Mouse (Mus musculus): ENCODE measurements at regions not wholly inside any gene's neighbourhood (a gene's known extent, or its start where the extent isn't known, plus 50 kb on each side); places are given as distances from the start of the nearest gene placed in this dataset.
A peak's percentile ranks its signal among the peaks of the same experiment; 100 is the strongest.

DNA sequence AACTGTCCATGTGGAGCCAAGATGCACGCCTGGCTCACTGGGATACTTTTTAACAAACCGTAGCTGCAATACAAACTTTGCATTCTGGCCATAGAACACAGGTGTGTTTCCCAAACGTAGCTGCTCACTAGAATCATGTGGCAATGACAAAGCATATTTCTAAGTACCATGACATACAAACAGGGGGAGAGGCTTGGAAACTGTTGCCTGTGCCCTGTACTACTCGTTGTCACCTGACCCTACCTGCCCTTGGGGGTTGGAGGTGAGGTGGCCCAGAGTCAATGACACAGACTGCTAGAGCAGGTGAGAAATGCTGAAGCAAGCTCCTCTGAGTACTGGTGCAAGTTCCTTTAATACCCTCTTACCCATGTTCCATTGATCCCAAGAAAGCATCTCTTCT, 64.3 kb upstream of the Map4k3 start:
- no peak for DNase-seq (ENCODE audit: low spot score)
- no peak for ATAC-seq
- Histone ChIP-seq H3K4me3 (ENCODE audit: low read depth, low read length) (no peak overlapping the region), H3K4me1 (ENCODE audit: control insufficient read depth, insufficient read depth, low read length) (no peaks in the 10 kb centered on the region), H3K27me3 (replicated peaks; ENCODE audit: control insufficient read depth, insufficient read depth, low read length) (no peaks in the 10 kb centered on the region), H3K9me3 (replicated peaks; ENCODE audit: control insufficient read depth, low read length) (no peaks in the 10 kb centered on the region), H3K36me3 (ENCODE audit: control insufficient read depth, insufficient read depth, low read length) (no peaks in the 10 kb centered on the region), H3K4me2 (ENCODE audit: low read length) (no peak overlapping the region), H3K27ac (ENCODE audit: low read depth, low read length) (no peak overlapping the region), H3K9ac (ENCODE audit: low read length) (no peak overlapping the region)
- 93% methylated on average over 4 of the region's 4 CpGs for WGBS

DNA sequence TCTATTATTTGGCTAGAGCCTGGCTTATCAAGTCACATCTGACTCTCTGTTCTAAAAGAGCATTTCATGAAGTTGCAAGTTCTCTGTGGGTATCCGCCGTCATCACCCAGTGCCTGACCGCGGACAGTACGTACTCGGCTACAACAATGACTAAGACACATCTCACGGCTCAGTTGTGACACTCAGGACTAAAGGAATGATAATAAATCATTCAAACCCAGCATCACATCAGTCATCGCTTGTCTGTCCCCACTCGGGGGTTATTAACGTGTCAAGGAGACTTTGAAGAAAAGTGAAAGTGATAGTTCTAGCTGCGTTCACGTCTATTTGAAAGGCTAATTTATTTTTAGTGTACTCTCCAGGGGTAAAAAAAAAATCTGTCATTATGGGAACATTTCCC, 61.4 kb upstream of the Map4k3 start:
- no peak overlapping the region for H3K4me3 ChIP-seq (ENCODE audit: low read depth, low read length)
- H3K9ac ChIP-seq (ENCODE audit: low read length), result no peak overlapping the region
- H3K4me1 ChIP-seq (ENCODE audit: control insufficient read depth, insufficient read depth, low read length), result no peaks in the 10 kb centered on the region
- ATAC-seq (no peak), DNase-seq (ENCODE audit: low spot score) (peak; percentile 13)
- H3K4me2 ChIP-seq (ENCODE audit: low read length), result no peak overlapping the region
- H3K27ac ChIP-seq (ENCODE audit: low read depth, low read length), result no peak overlapping the region
- WGBS, result 75% methylated on average over 12 of the region's 12 CpGs
- H3K27me3 ChIP-seq (replicated peaks; ENCODE audit: control insufficient read depth, insufficient read depth, low read length), result no peaks in the 10 kb centered on the region
- no peaks in the 10 kb centered on the region for H3K9me3 ChIP-seq (replicated peaks; ENCODE audit: control insufficient read depth, low read length)
- H3K36me3 ChIP-seq (ENCODE audit: control insufficient read depth, insufficient read depth, low read length), result no peaks in the 10 kb centered on the region

DNA sequence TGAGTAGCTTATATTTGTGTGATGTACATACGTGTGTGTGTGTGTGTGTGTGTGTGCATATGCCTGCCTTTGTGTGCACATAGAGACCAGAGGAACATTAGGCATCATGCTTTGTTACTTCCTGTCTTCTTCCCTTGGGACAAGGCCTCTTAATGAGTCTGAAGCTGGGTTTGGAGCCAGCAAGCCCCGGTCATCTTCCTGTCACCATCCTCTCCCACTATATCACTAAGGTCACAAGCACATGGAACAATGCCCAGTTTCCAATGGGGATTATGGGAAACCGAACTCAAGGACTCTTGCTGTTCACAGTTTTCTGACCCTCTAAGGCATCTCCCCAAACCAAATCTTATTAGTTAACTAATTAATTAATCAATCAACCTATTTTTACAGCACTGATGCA, 60.7 kb upstream of the Map4k3 start:
- Histone ChIP-seq H3K27ac (ENCODE audit: low read depth, low read length) (no peak overlapping the region), H3K4me3 (ENCODE audit: low read depth, low read length) (no peak overlapping the region), H3K9ac (ENCODE audit: low read length) (no peak overlapping the region), H3K27me3 (replicated peaks; ENCODE audit: control insufficient read depth, insufficient read depth, low read length) (no peaks in the 10 kb centered on the region), H3K4me2 (ENCODE audit: low read length) (no peak overlapping the region), H3K36me3 (ENCODE audit: control insufficient read depth, insufficient read depth, low read length) (no peaks in the 10 kb centered on the region), H3K4me1 (ENCODE audit: control insufficient read depth, insufficient read depth, low read length) (no peaks in the 10 kb centered on the region), H3K9me3 (replicated peaks; ENCODE audit: control insufficient read depth, low read length) (no peaks in the 10 kb centered on the region)
- 90% methylated on average over 3 of the region's 3 CpGs for WGBS
- DNase-seq (ENCODE audit: low spot score) (no peak), ATAC-seq (no peak)

GRCm38 (mm10) chr17:80786858-80787257, 58.6 kb upstream of the Map4k3 start:
- 82% methylated on average over 2 of the region's 2 CpGs for WGBS
- no peaks in the 10 kb centered on the region for H3K9me3 ChIP-seq (replicated peaks; ENCODE audit: control insufficient read depth, low read length)
- no peaks in the 10 kb centered on the region for H3K36me3 ChIP-seq (ENCODE audit: control insufficient read depth, insufficient read depth, low read length)
- no peak overlapping the region for H3K27ac ChIP-seq (ENCODE audit: low read depth, low read length)
- no peak overlapping the region for H3K9ac ChIP-seq (ENCODE audit: low read length)
- ATAC-seq (no peak), DNase-seq (ENCODE audit: low spot score) (no peak)
- H3K4me3 ChIP-seq (ENCODE audit: low read depth, low read length), result no peak overlapping the region
- H3K4me1 ChIP-seq (ENCODE audit: control insufficient read depth, insufficient read depth, low read length), result no peaks in the 10 kb centered on the region
- no peaks in the 10 kb centered on the region for H3K27me3 ChIP-seq (replicated peaks; ENCODE audit: control insufficient read depth, insufficient read depth, low read length)
- no peak overlapping the region for H3K4me2 ChIP-seq (ENCODE audit: low read length)

DNA sequence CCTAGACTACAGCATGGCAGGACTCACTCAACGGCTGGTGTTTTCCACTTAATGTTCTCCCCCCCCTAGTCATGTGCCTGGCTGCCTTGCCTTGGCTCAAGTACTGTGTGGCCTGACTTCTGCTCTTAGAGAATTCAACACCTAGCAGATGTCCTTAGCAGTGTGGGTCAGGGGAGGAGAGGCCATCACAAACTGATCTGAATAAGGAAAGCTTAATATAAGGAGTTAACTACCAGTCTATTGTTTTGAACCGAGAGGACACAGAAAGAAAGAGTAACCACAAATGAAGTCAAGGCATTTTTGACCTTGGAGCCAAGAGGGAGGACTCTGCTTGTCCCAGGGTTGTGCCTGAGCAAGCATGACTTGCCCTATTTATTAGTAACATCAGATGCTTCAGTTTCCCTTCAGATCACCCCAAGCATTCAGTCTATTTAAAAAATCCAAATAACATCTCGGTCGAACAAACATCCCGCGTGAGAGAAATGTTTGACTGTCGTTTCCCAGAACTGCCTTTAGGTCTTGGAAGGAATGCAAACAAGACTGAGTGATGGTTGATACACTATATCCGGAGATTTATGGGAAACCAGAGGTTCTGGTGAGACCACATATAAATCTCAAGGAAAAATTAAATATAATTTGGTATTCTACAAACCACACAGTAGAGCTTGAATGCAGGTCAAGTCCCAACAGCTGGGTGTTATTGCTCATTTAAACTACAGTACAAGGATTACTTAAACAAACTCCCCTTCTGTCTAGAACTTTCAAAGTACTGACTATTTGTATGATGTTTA, 58.0 kb upstream of the Map4k3 start:
- Histone ChIP-seq H3K27me3 (replicated peaks; ENCODE audit: control insufficient read depth, insufficient read depth, low read length) (no peaks in the 10 kb centered on the region), H3K4me2 (ENCODE audit: low read length) (no peak overlapping the region), H3K9ac (ENCODE audit: low read length) (no peak overlapping the region), H3K27ac (ENCODE audit: low read depth, low read length) (no peak overlapping the region), H3K36me3 (ENCODE audit: control insufficient read depth, insufficient read depth, low read length) (no peaks in the 10 kb centered on the region), H3K9me3 (replicated peaks; ENCODE audit: control insufficient read depth, low read length) (no peaks in the 10 kb centered on the region), H3K4me3 (ENCODE audit: low read depth, low read length) (no peak overlapping the region), H3K4me1 (ENCODE audit: control insufficient read depth, insufficient read depth, low read length) (no peaks in the 10 kb centered on the region)
- 83% methylated on average over 8 of the region's 8 CpGs for WGBS
- DNase-seq (ENCODE audit: low spot score) (no peak), ATAC-seq (no peak)

- ATAC-seq (no peak), DNase-seq (ENCODE audit: low spot score) (no peak)
- Histone ChIP-seq H3K4me2 (ENCODE audit: low read length) (no peak overlapping the region), H3K9me3 (replicated peaks; ENCODE audit: control insufficient read depth, low read length) (no peaks in the 10 kb centered on the region), H3K27me3 (replicated peaks; ENCODE audit: control insufficient read depth, insufficient read depth, low read length) (no peaks in the 10 kb centered on the region), H3K27ac (ENCODE audit: low read depth, low read length) (no peak overlapping the region), H3K4me3 (ENCODE audit: low read depth, low read length) (no peak overlapping the region), H3K36me3 (ENCODE audit: control insufficient read depth, insufficient read depth, low read length) (no peaks in the 10 kb centered on the region), H3K4me1 (ENCODE audit: control insufficient read depth, insufficient read depth, low read length) (no peaks in the 10 kb centered on the region), H3K9ac (ENCODE audit: low read length) (no peak overlapping the region)
- 51% methylated on average over 8 of the region's 8 CpGs for WGBS
These were observed 57.2 kb upstream of the Map4k3 start for GRCm38 (mm10) chr17:80785476-80785875.

DNA sequence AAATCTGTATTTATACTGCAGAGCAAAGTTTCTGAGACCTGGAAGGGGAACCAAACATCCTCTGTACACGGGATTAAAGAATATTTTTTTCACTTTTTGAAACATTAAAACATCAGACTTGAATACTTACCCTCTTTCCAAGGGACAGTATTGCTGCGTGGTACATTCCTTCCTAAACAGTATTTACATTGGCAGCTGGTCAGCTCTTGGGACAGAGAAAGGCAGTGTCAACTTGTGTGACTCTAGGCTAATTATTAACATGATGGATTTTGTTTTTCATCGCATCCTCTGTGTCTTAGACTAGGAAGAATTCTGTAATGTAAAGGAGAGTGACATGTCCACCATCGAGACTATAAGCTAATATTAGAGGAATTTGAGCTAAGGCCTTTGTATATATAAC, 56.8 kb upstream of the Map4k3 start:
- Histone ChIP-seq H3K9ac (ENCODE audit: low read length) (no peak overlapping the region), H3K27ac (ENCODE audit: low read depth, low read length) (no peak overlapping the region), H3K9me3 (replicated peaks; ENCODE audit: control insufficient read depth, low read length) (no peaks in the 10 kb centered on the region), H3K4me3 (ENCODE audit: low read depth, low read length) (no peak overlapping the region), H3K4me1 (ENCODE audit: control insufficient read depth, insufficient read depth, low read length) (no peaks in the 10 kb centered on the region), H3K4me2 (ENCODE audit: low read length) (no peak overlapping the region), H3K36me3 (ENCODE audit: control insufficient read depth, insufficient read depth, low read length) (no peaks in the 10 kb centered on the region), H3K27me3 (replicated peaks; ENCODE audit: control insufficient read depth, insufficient read depth, low read length) (no peaks in the 10 kb centered on the region)
- no peak for DNase-seq (ENCODE audit: low spot score)
- WGBS, result 79% methylated on average over 4 of the region's 4 CpGs
- ATAC-seq, result no peak

GRCm38 (mm10) chr17:80782233-80782632, 53.9 kb upstream of the Map4k3 start:
- ATAC-seq (no peak), DNase-seq (ENCODE audit: low spot score) (no peak)
- H3K4me2 ChIP-seq (ENCODE audit: low read length), result no peak overlapping the region
- H3K9ac ChIP-seq (ENCODE audit: low read length), result no peak overlapping the region
- H3K36me3 ChIP-seq (ENCODE audit: control insufficient read depth, insufficient read depth, low read length), result no peaks in the 10 kb centered on the region
- H3K4me3 ChIP-seq (ENCODE audit: low read depth, low read length), result no peak overlapping the region
- H3K27me3 ChIP-seq (replicated peaks; ENCODE audit: control insufficient read depth, insufficient read depth, low read length), result no peaks in the 10 kb centered on the region
- H3K27ac ChIP-seq (ENCODE audit: low read depth, low read length), result no peak overlapping the region
- WGBS, result 12% methylated on average over 1 of the region's 1 CpGs
- no peaks in the 10 kb centered on the region for H3K9me3 ChIP-seq (replicated peaks; ENCODE audit: control insufficient read depth, low read length)
- no peaks in the 10 kb centered on the region for H3K4me1 ChIP-seq (ENCODE audit: control insufficient read depth, insufficient read depth, low read length)

DNA sequence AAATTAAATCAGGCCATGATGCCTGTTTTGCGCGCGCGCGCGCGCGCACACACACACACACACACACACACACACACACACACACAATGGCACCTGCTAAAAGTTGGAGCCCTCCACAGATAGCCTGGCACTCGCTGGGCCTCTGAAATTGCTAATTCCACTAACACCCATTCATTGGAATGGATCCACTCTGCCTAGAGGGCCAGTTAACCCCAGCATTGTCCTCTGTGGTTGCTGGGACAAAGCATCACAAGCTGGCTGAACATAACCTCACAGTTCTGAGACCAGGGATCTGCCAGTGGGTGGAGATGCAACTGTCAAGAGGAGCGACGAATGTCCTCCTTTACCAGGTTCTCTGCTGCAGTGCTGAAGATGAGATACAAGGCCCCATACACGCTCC, 53.3 kb upstream of the Map4k3 start:
- no peaks in the 10 kb centered on the region for H3K9me3 ChIP-seq (replicated peaks; ENCODE audit: control insufficient read depth, low read length)
- H3K27me3 ChIP-seq (replicated peaks; ENCODE audit: control insufficient read depth, insufficient read depth, low read length), result no peaks in the 10 kb centered on the region
- no peak overlapping the region for H3K4me3 ChIP-seq (ENCODE audit: low read depth, low read length)
- no peak overlapping the region for H3K9ac ChIP-seq (ENCODE audit: low read length)
- DNase-seq (ENCODE audit: low spot score) (no peak), ATAC-seq (no peak)
- WGBS, result 86% methylated on average over 12 of the region's 12 CpGs
- no peak overlapping the region for H3K27ac ChIP-seq (ENCODE audit: low read depth, low read length)
- H3K4me1 ChIP-seq (ENCODE audit: control insufficient read depth, insufficient read depth, low read length), result no peaks in the 10 kb centered on the region
- H3K36me3 ChIP-seq (ENCODE audit: control insufficient read depth, insufficient read depth, low read length), result no peaks in the 10 kb centered on the region
- H3K4me2 ChIP-seq (ENCODE audit: low read length), result no peak overlapping the region
